Mouse (Mus musculus) cortical plate, adult 2 months (tissue): ENCODE measurements around the gene Tmem175.

Source experiments
- CTCF ChIP-seq: fragments of 200-500 bp; IDR thresholded peaks from 2 replicates; pipeline ENCODE4 v1.5.1; 2011; ENCODE audit warnings: mild to moderate bottlenecking, control low read depth, low read length; ENCODE audit not compliant: insufficient read depth; ENCODE audit errors: extremely low read depth
- POLR2A ChIP-seq: fragments of 200-500 bp; IDR thresholded peaks from 2 replicates; pipeline ENCODE4 v1.6.1; 2011; ENCODE audit warnings: mild to moderate bottlenecking, low read length, control low read depth; ENCODE audit not compliant: insufficient read depth; ENCODE audit errors: extremely low read depth

DNA sequence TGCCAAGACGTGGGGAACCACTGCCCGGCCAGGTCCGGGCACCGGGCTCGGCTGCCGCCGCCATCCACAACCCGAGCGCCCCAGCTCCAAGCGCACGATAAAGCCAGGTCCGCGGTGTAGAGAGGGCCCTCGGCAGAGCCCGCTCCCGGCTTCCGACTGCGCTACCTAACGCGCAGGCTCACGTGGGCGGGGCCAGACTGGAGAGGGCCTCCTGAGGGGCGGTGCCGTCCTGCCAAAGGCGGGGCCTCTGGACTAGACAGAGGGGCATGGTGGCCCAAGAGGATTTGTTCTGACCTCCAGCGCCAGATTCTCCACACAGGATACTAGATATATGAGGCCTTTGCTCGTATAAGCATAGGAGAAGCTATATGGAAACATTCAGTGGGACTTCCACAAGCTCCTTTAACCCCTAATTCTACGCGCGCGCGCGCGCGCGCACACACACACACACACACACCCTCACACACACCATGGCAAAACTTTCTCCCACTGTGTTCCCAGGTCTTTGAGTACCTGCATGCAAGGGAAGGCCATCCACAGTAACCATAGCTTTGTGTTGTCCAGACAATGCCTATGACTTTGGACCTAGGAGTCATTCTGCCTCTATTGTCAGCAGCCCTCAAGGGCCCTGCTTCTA is 31.2 kb downstream of the Tmem175 start:
- TF ChIP-seq CTCF = no peak
- peak; percentile 84 for TF ChIP-seq POLR2A
